Mouse (Mus musculus) E14TG2a.4 (cell line): ENCODE data around the gene Spred2.

Experiments used
- H3K27me3 ChIP-seq: 2 replicates; pipeline ENCODE4 v1.6.1; 2014; ENCODE audit warnings: low read length, control low read depth; ENCODE audit not compliant: insufficient read depth
- H3K36me3 ChIP-seq: 2 replicates; pipeline ENCODE4 v1.6.1; 2014; ENCODE audit warnings: low read length, control low read depth; ENCODE audit not compliant: insufficient read depth
- H3K4me1 ChIP-seq: replicated peaks from 2 replicates; pipeline ENCODE4 v1.6.1; 2014; ENCODE audit warnings: low read depth, low read length, control low read depth
- H3K4me3 ChIP-seq: replicated peaks from 2 replicates; pipeline ENCODE4 v1.5.1; 2014; ENCODE audit warnings: mild to moderate bottlenecking, low read length
- H3K9me3 ChIP-seq: 2 replicates; pipeline ENCODE4 v1.6.1; 2014; ENCODE audit warnings: low read length, control low read depth
- CTCF ChIP-seq: conservative IDR thresholded peaks from 2 replicates; pipeline ENCODE4 v1.5.1; 2014; ENCODE audit warnings: low read length
- NANOG ChIP-seq: IDR thresholded peaks from 2 replicates; pipeline ENCODE4 v1.6.1; 2014; ENCODE audit warnings: borderline replicate concordance, low read length, mixed read lengths
- POU5F1 ChIP-seq: IDR thresholded peaks from 2 replicates; pipeline ENCODE4 v1.6.1; 2014; ENCODE audit warnings: low read length, borderline replicate concordance

Spred2 gene

DNA sequence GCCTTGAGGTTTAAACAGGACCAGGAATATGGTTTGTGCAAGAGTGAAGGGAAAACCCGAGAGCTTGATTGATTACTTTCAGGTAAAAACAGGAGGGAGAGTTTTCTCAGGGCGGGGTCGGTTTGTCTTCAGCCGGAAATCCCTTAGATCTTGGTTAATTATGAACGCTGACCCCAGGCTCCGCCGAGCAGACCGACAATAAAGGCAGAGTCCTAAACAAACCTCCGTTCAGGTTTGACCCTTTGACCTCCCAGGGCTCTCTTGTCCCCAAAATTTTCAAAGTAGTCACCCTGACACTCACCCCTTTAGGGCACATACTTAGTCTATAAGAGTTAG is 63.5 kb downstream of the Spred2 start:
- H3K4me1 ChIP-seq, result peaks cover 96% of the 10 kb centered on the region
- H3K27me3 ChIP-seq, result no peaks in the 10 kb centered on the region
- TF ChIP-seq POU5F1, result no peak
- no peak for TF ChIP-seq NANOG
- no peak for TF ChIP-seq CTCF
- H3K36me3 ChIP-seq, result peaks cover 18% of the 10 kb centered on the region
- no peaks in the 10 kb centered on the region for H3K9me3 ChIP-seq
- H3K4me3 ChIP-seq, result peak overlapping the region; percentile 63

DNA sequence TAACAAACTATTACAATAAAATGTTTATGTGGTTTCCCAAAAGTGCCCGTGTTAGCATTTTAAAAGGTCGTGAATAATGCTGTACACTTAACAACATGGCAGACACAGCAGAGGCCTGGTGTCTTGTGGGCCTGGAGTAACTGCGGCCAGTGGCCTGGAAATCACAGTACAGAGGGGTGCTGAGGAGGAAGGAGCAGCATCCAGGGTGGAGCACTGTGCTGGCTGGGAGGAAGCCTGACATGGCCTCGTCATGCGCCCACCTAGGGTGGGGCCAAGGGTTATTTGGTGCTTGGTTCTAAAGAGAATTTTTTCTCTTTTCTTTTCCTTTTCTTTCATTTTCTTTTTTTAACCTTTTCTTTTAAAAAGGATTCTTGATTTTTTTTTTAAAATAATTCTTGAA is 64.0 kb downstream of the Spred2 start:
- Histone ChIP-seq H3K9me3 (no peaks in the 10 kb centered on the region), H3K4me1 (peaks cover 96% of the 10 kb centered on the region), H3K36me3 (peaks cover 23% of the 10 kb centered on the region), H3K27me3 (no peaks in the 10 kb centered on the region), H3K4me3 (peak overlapping the region; percentile 63)
- TF ChIP-seq CTCF (no peak), POU5F1 (no peak), NANOG (no peak)

DNA sequence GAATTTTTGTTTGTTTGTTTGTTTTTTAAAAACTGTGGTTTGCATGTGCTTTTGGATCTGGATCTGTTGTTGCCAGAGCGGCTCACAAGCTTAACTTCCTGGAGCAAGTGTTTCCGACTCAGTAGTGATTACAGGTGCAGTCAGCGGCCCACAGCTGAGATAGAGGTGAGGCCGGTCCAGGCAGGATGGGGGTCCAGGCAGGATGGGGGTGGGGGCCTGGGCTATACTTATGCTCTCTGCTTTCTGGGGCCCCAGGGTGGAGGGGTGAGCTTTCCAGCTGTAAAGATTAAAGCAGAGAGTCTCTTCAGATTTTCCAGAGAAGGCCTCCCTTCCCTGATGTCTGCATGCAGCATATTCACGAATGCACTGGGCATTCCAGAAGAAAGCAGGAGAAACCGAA is 64.5 kb downstream of the Spred2 start:
- Histone ChIP-seq H3K9me3 (no peaks in the 10 kb centered on the region), H3K36me3 (peaks cover 25% of the 10 kb centered on the region), H3K4me3 (peak overlapping the region; percentile 63), H3K4me1 (peaks cover 95% of the 10 kb centered on the region), H3K27me3 (no peaks in the 10 kb centered on the region)
- TF ChIP-seq CTCF, result no peak
- no peak for TF ChIP-seq POU5F1
- TF ChIP-seq NANOG, result no peak

- TF ChIP-seq POU5F1, result no peak
- Histone ChIP-seq H3K4me3 (peak overlapping the region; percentile 63), H3K4me1 (peaks cover 95% of the 10 kb centered on the region)
These were observed 65.2 kb downstream of the Spred2 start for GRCm38 (mm10) chr11:19989141-19989910.

DNA sequence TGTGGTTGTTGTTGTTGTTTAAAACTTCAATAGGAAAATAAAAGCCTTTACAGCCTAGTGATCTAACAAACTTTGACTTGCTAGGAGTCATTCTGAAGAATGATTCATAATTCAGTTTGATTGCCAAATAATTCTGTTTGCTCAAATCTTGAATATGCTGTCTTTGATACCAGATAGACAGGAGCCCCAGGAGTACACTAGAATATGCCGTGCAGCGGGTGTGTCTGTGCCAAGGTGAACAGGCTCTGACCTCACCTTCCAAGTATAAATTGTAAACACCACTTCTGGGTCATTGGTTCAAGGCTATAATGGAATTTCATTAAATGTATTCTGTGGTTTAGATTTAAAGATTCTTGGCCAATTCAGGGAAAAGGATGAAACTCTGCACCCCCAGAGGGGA is 66.6 kb downstream of the Spred2 start:
- H3K4me3 ChIP-seq, result no peak overlapping the region
- H3K36me3 ChIP-seq, result peaks cover 32% of the 10 kb centered on the region
- TF ChIP-seq NANOG (no peak), POU5F1 (no peak), CTCF (no peak)
- H3K9me3 ChIP-seq, result no peaks in the 10 kb centered on the region
- H3K27me3 ChIP-seq, result no peaks in the 10 kb centered on the region
- peaks cover 95% of the 10 kb centered on the region for H3K4me1 ChIP-seq

More at GRCm38 (mm10) chr11:19989141-19989910, 65.2 kb downstream of the Spred2 start:
- no peaks in the 10 kb centered on the region for H3K27me3 ChIP-seq
- H3K36me3 ChIP-seq, result peaks cover 29% of the 10 kb centered on the region
- no peaks in the 10 kb centered on the region for H3K9me3 ChIP-seq

- Histone ChIP-seq H3K4me1 (peaks cover 95% of the 10 kb centered on the region), H3K4me3 (no peak overlapping the region), H3K36me3 (peaks cover 33% of the 10 kb centered on the region), H3K9me3 (no peaks in the 10 kb centered on the region), H3K27me3 (no peaks in the 10 kb centered on the region)
- TF ChIP-seq NANOG, result no peak
- TF ChIP-seq CTCF, result no peak
These were observed 67.3 kb downstream of the Spred2 start for GRCm38 (mm10) chr11:19991303-19991976.

GRCm38 (mm10) chr11:19992341-19993281 is 68.4 kb downstream of the Spred2 start:
- TF ChIP-seq NANOG (no peak), POU5F1 (no peak), CTCF (no peak)
- H3K4me1 ChIP-seq, result peaks cover 93% of the 10 kb centered on the region
- no peak overlapping the region for H3K4me3 ChIP-seq
- H3K27me3 ChIP-seq, result no peaks in the 10 kb centered on the region
- no peaks in the 10 kb centered on the region for H3K9me3 ChIP-seq
- H3K36me3 ChIP-seq, result peaks cover 43% of the 10 kb centered on the region

GRCm38 (mm10) chr11:19993753-19994152 is 69.6 kb downstream of the Spred2 start:
- Histone ChIP-seq H3K36me3 (peaks cover 54% of the 10 kb centered on the region), H3K4me3 (no peak overlapping the region), H3K9me3 (no peaks in the 10 kb centered on the region), H3K27me3 (no peaks in the 10 kb centered on the region), H3K4me1 (peaks cover 92% of the 10 kb centered on the region)
- TF ChIP-seq POU5F1 (no peak), NANOG (no peak), CTCF (no peak)
